Mouse (Mus musculus): ENCODE measurements around the gene Nabp2.

- TF ChIP-seq CTCF (IDR thresholded peaks at IDR 0.05; ENCODE audit: extremely low read depth, insufficient read length, insufficient replicate concordance, low read depth, low read length), result no peak
- no peak for TF ChIP-seq POLR2A (IDR thresholded peaks at IDR 0.05; ENCODE audit: low read depth, low read length)
Measured at GRCm38 (mm10) chr10:128388941-128389340, 22.4 kb downstream of the Nabp2 start.
